Mouse (Mus musculus) layer of hippocampus, adult 9-11 months (tissue): ENCODE measurements around the gene Prcd.

Experiments used
- DNase-seq: peaks from one replicate; pipeline ENCODE4 v3.0.0; 2022

Prcd gene

DNA sequence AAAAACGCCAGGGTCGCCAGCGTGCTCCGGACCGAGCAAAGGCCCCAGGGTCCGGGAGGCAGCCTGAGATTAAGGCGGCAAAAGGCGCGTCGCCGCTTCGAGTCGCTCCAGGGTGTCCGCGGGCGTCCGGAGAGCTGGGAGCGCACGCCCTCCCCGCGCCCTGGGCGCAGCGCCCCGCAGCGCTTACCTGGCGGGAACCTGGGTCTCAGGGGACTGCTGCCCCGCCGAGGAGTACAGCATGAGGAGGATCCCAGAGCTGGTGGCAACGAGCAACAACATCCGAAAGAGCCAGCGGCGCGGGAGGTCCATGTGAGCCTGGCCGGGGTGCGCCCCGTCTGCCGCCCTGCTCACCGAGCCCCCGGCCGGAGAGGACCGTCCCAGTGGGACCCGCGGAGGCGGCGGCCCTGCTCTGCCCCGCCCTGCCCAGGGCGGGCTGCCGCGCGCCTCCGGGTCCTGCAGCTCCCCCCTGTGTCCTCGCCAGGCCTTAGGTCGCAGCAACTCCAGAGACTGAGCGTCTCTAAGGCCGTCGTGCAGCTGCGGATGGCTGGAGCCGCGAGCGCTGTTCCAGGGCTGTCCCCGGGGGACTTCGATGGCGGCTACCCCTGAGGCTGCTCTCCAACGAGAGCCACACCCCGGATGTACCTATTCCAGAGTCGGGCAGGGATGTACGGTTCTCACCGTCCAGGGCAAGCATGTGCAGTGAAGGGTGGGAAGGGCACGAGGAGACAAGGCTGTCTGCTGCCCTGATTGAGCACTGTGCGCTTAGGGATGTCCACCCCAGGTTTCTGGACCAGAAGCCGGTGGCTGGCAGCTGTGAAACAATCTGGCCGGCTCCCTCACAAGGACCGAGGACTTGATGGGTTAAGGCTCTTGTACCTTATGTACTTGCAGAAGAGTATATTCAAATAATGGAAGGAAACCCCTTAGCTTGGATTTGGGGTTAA is 41.2 kb downstream of the Prcd start:
- no peak for DNase-seq

DNA sequence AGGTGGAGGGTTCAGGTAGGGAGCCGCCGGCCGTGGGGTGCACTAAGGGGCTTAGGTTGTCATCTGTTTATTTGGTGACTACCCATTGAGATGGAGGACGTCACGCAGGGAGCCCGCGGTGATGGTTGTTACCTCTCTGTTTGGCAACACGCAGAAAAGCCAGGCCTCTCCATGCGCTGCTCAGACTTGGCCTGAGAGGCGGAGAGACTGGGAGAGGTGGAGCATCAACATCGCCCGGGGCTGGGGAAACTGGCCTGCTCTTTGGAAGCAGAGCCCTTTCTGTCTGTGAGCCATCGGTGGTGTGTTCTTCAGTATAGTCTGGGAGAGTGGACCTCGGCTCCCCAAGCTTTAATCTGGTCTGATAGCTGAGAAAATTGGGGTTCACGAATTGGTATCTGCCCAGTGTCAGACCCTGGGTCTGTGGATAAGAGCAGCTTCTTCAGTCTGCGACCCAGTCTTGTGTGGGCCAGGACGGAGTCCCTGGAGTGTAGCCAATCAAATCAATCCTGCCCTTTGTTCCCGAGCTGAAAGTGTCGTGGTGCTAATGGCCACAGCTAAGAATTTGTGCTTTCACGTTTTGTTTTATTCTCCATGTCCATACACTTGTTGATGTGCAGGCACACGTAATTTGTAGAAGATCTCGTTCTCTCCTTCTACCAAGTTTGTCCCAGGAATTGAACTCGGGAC is 42.0 kb downstream of the Prcd start:
- no peak for DNase-seq

GRCm38 (mm10) chr11:116696426-116696825 is 43.1 kb downstream of the Prcd start:
- no peak for DNase-seq

GRCm38 (mm10) chr11:116697521-116697920 is 44.2 kb downstream of the Prcd start:
- DNase-seq, result no peak

DNA sequence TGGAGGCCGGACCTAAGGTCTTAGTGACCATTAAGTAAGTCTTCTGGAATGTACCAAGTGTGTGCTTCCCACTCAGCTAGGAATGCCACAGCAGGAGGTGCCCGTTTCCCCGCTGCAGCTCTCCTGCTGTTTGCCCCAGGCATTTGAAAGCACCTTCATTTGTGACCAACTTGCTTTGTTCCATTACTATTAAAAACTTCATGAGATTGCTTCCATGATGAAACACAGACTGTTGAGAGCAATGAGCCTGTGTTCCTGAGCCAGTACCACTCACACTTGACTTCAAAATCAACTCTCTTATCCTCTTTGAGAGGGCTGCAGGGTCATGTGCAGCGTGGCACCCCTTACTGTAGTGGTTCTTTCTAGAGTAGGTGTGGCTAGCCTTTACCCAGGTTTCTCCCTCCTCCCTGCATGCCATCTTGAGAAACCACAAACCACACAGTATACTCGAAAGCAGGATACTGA is 48.1 kb downstream of the Prcd start:
- DNase-seq, result no peak

DNA sequence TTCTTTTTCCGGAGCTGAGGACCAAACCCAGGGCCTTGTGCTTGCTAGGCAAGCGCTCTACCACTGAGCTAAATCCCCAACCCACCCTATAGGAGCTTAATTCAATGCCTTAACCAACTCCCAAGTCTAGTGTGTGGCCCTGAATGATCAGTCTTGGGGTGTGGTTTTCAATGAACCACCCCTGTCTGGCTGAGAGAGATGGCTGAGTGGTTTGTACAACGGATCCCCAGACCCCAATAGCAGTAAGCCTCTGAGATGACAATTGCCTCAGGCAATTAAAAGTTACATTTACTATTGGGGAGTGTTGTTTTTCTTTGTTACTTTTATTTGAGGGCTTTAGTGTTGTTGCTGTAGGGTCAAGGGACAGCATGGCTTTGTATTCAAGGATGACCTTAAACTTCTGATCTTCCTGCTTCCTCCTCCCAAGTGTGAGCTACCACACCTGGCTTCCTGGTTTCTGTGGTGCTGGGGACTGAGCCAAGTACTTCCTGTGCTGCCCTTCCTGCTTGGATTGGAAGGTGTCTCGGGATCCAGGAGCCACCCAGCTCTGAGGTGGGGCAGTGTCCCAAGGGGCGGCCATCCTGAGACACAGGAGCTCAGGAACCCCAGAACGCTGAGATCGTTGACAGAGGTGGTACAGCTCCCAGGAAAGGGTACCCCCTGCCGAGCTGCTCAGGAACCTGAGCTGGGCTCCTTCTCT is 51.2 kb downstream of the Prcd start:
- DNase-seq, result no peak

- no peak for DNase-seq
Measured at GRCm38 (mm10) chr11:116705204-116705608, 51.9 kb downstream of the Prcd start.

DNA sequence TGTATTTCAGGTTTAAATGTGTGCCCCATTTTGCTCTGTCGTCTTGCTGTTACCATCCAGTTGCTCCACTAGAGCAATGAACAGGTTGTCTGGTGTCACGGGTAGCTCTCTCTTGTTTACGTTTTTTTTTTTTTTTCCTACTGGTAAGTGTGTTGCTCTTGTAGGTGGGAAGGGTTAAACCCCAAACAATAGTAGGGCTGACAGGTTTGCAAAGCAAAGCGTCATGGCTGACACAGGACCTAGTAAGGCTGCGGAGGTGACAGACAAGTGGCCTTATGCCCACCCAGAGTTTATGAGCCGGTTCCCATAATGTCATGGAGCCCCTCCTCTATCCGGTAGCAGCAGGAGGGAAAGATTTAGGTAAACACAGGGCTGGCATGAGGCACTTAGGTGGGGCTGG is 53.0 kb downstream of the Prcd start:
- DNase-seq, result no peak

GRCm38 (mm10) chr11:116710171-116710570 is 56.8 kb downstream of the Prcd start:
- DNase-seq, result no peak

- DNase-seq, result no peak
Measured at GRCm38 (mm10) chr11:116710793-116711192, 57.5 kb downstream of the Prcd start.

DNA sequence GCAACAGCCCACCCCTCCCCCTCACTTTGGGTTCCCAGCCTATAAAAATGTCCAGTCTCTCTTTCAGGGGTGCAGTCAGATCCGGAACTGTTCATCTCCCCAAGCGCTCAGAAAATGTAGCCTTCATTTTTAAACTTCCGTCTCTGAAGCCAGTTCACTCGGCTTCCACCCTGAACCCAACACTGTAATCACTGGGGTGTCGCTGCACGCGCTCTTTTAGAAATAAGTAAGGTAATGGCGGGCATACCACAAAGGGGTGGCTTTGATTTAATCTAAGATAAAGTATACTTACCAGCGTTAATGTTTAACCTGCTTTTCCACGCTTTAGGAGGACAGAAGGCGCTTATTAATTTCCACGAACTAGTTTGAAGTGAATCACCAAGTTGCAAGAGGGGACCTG is 60.7 kb downstream of the Prcd start:
- DNase-seq, result no peak
